In genomic region chr2:147927792-147928670, GRCm38 (mm10) we compare ENCODE assay signal across 9 mouse cellular contexts.
DNase-seq lines count a peak whose midpoint lies in the region; ATAC-seq and TF ChIP-seq lines count a peak whose summit lies in the region.
"Had no signal": no experiment of that assay in that cellular context is flagged by ENCODE, and none has a peak within 500 bp of the region (broad histone marks: within the 10 kb centered on the region; RNA-seq: fewer than 3 reads in every experiment).

No protein-coding gene starts in this region.

- H3K4me3 ChIP-seq in hindbrain, postnatal 0 days (ENCODE audit: low read length), result no peak overlapping the region
- no peak overlapping the region for H3K4me3 ChIP-seq in hindbrain, embryonic 12.5 days
- H3K4me3 ChIP-seq: stomach, embryonic 15.5 days had no signal

- no peak for TF ChIP-seq CTCF in hindbrain, postnatal 0 days (IDR thresholded peaks at IDR 0.05; ENCODE audit: low read depth)

- H3K36me3 ChIP-seq in hindbrain, postnatal 0 days (ENCODE audit: insufficient read depth, low read length), result no peaks in the 10 kb centered on the region
- H3K36me3 ChIP-seq in hindbrain, embryonic 12.5 days, result no peaks in the 10 kb centered on the region
- H3K36me3 ChIP-seq: stomach, embryonic 15.5 days had no signal

- 52% methylated on average over 10 of the region's 10 CpGs for WGBS in hindbrain, postnatal 0 days
- 66% methylated on average over 10 of the region's 10 CpGs for WGBS in hindbrain, embryonic 12.5 days

- no peaks in the 10 kb centered on the region for H3K27me3 ChIP-seq in hindbrain, postnatal 0 days (ENCODE audit: insufficient read depth, low read length)
- no peaks in the 10 kb centered on the region for H3K27me3 ChIP-seq in hindbrain, embryonic 12.5 days
- H3K27me3 ChIP-seq: stomach, embryonic 15.5 days had no signal

- H3K9me3 ChIP-seq in hindbrain, postnatal 0 days (ENCODE audit: low read length), result no peaks in the 10 kb centered on the region
- H3K9me3 ChIP-seq in hindbrain, embryonic 12.5 days (replicated peaks), result no peaks in the 10 kb centered on the region
- H3K9me3 ChIP-seq: stomach, embryonic 15.5 days had no signal

- peak; percentile 71 for DNase-seq in hindbrain, postnatal 0 days (ENCODE audit: low spot score)
- peak; percentile 9 to 14 for DNase-seq in cerebellum, postnatal 36 days
- peak; percentile 59 for DNase-seq in kidney, postnatal 14 days
- peak; percentile 34 for DNase-seq in lung, postnatal 14 days
- DNase-seq in spleen, adult 12 weeks (ENCODE audit: low spot score), result no peak
- DNase-seq in thymus, postnatal 14 days, result no peak

- H3K9ac ChIP-seq in hindbrain, postnatal 0 days (replicated peaks; ENCODE audit: low read length), result no peak overlapping the region
- H3K9ac ChIP-seq in hindbrain, embryonic 12.5 days, result no peak overlapping the region
- H3K9ac ChIP-seq: stomach, embryonic 15.5 days had no signal

- H3K4me2 ChIP-seq in hindbrain, postnatal 0 days (ENCODE audit: low read depth, low read length), result no peak overlapping the region
- H3K4me2 ChIP-seq in hindbrain, embryonic 12.5 days (replicated peaks), result no peak overlapping the region
- H3K4me2 ChIP-seq: stomach, embryonic 15.5 days had no signal

- H3K4me1 ChIP-seq in hindbrain, postnatal 0 days (ENCODE audit: insufficient read depth, low read length), result peaks cover 6% of the 10 kb centered on the region; the same call in 1 of the 2 replicates
- H3K4me1 ChIP-seq in hindbrain, embryonic 12.5 days, result no peaks in the 10 kb centered on the region
- H3K4me1 ChIP-seq: stomach, embryonic 15.5 days had no signal

- peak; percentile 88 for ATAC-seq in hindbrain, postnatal 0 days
- ATAC-seq in hindbrain, embryonic 12.5 days (ENCODE audit: low FRiP score), result no peak
- no peak for ATAC-seq in monocyte, adult 5-6 weeks (replicated peaks; ENCODE audit: insufficient number of reproducible peaks, low FRiP score, low TSS enrichment, poor library complexity, severe bottlenecking)

- H3K27ac ChIP-seq in hindbrain, postnatal 0 days, result no peak overlapping the region; the same call in 1 of the 2 replicates
- no peak overlapping the region for H3K27ac ChIP-seq in hindbrain, embryonic 12.5 days
- H3K27ac ChIP-seq: stomach, embryonic 15.5 days had no signal

Comparison
In these comparisons a context has a peak if more than half of its experiments do, and no peak if none do; other contexts are left out.
1. DNase-seq: peak in hindbrain, postnatal 0 days (single experiment), cerebellum, postnatal 36 days (2 of 2), kidney, postnatal 14 days (single experiment) and lung, postnatal 14 days (single experiment); none in spleen, adult 12 weeks (single experiment) and thymus, postnatal 14 days (single experiment).